Mouse (Mus musculus) MEL (cell line): ENCODE results near the gene Lyplal1.

Experiments used
- CHD2 ChIP-seq: IDR thresholded peaks from 2 replicates; pipeline ENCODE4 v1.6.1; 2011; ENCODE audit warnings: low read length, improper control_type of control experiment
- CTCF ChIP-seq, 3 experiments: IDR thresholded peaks in 2 of 3; conservative IDR thresholded peaks in 1 of 3; 2 replicates each; pipeline ENCODE4 v1.5.1; 2011 to 2012; ENCODE audit warnings: low read length in 3 of 3, low read depth in 2 of 3, mild to moderate bottlenecking in 2 of 3, improper control_type of control experiment in 1 of 3, inconsistent platforms in 1 of 3, mixed read lengths in 1 of 3, moderate library complexity in 1 of 3; ENCODE audit not compliant: control insufficient read depth in 1 of 3, insufficient read depth in 1 of 3, poor library complexity in 1 of 3, severe bottlenecking in 1 of 3
- POLR2A ChIP-seq, 2 experiments: IDR thresholded peaks; 2 replicates each; pipeline ENCODE4 v1.6.1; 2011 to 2012; ENCODE audit warnings: low read length in 2 of 2, mild to moderate bottlenecking in 2 of 2, control low read depth in 1 of 2, improper control_type of control experiment in 1 of 2, low read depth in 1 of 2, moderate library complexity in 1 of 2; ENCODE audit not compliant: control insufficient read depth in 1 of 2, insufficient read depth in 1 of 2, poor library complexity in 1 of 2
- RAD21 ChIP-seq: IDR thresholded peaks from 2 replicates; pipeline ENCODE4 v1.6.1; 2011; ENCODE audit warnings: mild to moderate bottlenecking, low read depth, low read length, improper control_type of control experiment
- ZMIZ1 ChIP-seq: IDR thresholded peaks from 2 replicates; pipeline ENCODE4 v1.6.1; 2012; ENCODE audit warnings: low read depth, mild to moderate bottlenecking, inconsistent platforms, low read length, improper control_type of control experiment, moderate library complexity

DNA sequence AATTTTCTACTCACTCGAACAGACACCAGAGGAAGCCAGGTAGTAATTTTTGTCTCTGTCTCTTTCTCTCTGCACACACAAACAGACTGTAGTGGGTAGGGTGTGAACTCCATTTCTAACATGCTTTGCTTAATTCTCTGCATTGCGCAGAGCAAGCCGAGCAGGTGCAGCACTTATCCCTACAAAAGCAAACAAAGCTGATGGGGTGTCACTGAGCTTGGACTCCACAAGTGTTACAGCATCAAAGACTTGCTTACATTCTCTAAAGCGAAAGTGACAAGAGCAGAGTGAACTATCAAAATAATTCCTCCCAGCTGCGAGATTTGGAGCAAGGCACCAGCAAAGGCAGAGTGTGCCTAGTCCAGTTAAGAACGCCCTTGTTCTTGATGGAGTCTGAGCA is 28.3 kb upstream of the Lyplal1 start:
- TF ChIP-seq CHD2: no peak
- no peak for TF ChIP-seq RAD21
- no peak for TF ChIP-seq CTCF (IDR thresholded peaks at IDR 0.05 in 2 of 3, conservative IDR thresholded peaks at IDR 0.05 in 1 of 3; ENCODE audit: control insufficient read depth in 1 of 3, insufficient read depth in 1 of 3, low read depth in 2 of 3, low read length in 3 of 3, poor library complexity in 1 of 3, severe bottlenecking in 1 of 3)
- TF ChIP-seq POLR2A (IDR thresholded peaks at IDR 0.05; ENCODE audit: control insufficient read depth in 1 of 2, insufficient read depth in 1 of 2, low read depth in 1 of 2, low read length in 2 of 2, poor library complexity in 1 of 2): no peak
- TF ChIP-seq ZMIZ1: no peak
